Mouse (Mus musculus): Measurements from ENCODE around the gene Pde4c.

Pde4c gene

GRCm38 (mm10) chr8:70753151-70753550 is 29.6 kb downstream of the Pde4c start:
- DNase-seq = peak; percentile 60

- DNase-seq = peak; percentile 99
These were observed 30.7 kb downstream of the Pde4c start, which contains the start of gene Rab3a for GRCm38 (mm10) chr8:70754043-70754870. TSS of gene Rab3a (plus strand) at chr8:70754679.

DNA sequence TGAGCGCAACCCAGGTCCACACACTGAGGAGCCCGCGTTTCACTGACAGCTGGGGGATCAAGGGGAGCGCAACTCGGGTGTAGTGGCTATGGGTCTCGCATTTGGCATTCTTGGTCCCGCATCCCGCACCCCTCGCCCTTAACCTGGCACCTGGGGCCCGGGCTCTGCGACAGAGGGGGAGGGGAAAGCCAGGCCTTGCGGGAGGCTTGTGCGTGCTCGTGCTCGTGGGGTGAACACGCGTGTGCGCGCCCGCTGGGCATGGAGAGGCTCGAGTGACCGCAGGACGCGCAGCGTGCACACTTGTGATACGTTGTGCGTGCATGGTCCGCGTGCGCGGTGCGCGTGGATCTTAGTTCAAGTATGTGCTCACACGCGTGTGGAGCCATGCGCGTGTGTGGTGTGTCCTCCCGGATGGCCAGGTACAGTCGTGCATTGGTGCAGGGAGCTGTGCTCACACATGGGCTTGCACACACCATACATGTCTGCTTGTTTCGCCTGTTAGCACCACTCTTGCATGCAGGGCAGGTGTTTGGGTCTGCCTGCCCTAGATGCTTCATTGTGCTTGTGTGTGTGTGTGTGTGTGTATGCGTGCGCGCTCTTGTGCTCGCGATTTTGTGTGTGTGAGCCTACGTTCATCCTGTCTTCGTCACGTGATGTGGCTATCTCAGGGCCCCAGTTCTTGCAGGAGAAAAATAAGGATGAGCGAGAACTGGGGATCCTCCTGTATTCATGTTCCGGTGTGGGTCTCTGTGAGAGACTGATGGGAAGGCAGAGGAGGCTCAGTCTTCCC is 31.5 kb downstream of the Pde4c start:
- peak; percentile 69 for DNase-seq

DNA sequence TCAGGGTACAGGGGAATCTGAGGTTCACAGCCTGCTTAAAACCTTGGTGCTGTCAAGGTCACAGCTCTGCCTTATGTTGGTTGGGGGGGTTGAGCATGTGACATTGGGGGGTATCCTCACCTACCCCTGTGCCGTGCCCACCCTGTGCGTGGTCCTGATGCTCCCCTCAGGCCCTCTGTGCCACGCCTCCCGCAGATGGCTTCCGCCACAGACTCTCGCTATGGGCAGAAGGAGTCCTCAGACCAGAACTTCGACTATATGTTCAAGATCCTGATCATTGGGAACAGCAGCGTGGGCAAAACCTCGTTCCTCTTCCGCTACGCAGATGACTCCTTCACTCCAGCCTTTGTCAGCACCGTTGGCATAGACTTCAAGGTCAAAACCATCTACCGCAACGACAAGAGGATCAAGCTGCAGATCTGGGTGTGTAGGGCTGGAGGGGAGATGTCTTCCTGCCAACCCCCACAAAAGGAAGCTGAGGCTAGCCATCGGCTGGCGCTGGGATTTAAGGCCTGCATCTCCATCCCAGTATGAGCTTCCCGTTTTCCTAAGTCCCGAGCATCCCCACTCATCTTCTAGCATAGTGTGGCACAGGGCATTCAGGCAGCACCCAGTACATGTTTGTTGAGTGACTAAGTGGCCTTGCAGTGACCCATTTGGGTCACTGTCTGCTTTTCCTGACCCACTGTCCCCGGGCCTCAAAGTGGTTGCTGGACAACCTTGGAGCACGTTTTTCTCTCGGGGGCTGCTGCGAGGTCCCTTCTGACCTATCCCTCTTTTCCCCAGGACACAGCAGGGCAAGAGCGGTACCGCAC is 32.3 kb downstream of the Pde4c start:
- no peak for DNase-seq

- no peak for DNase-seq
These were observed 33.0 kb downstream of the Pde4c start for GRCm38 (mm10) chr8:70756476-70757040.

GRCm38 (mm10) chr8:70757523-70758307 is 34.2 kb downstream of the Pde4c start:
- peak; percentile 51 for DNase-seq

- DNase-seq = no peak
These were observed 34.7 kb downstream of the Pde4c start for GRCm38 (mm10) chr8:70758308-70758615.

GRCm38 (mm10) chr8:70758616-70759561 is 35.4 kb downstream of the Pde4c start:
- no peak for DNase-seq

DNA sequence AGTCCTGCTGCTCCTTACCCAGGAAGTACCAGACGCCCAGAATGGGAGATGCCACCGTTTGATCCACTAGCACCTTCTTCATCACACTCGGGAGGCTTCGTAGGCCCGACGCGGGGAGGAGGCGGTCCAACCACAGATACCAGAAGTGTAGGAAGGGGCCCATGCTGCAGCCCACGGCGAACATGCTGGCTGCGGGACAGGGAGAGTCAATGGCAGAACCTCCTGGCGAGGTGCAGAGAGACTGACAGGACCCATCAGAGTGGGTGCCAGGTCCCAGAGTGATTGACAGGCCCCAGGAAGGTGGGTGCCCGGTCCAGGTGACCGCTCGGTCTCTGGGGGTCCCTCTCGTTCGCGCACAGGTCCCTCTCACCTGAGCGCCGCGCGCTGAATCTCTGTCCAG is 36.8 kb downstream of the Pde4c start:
- DNase-seq = no peak

DNA sequence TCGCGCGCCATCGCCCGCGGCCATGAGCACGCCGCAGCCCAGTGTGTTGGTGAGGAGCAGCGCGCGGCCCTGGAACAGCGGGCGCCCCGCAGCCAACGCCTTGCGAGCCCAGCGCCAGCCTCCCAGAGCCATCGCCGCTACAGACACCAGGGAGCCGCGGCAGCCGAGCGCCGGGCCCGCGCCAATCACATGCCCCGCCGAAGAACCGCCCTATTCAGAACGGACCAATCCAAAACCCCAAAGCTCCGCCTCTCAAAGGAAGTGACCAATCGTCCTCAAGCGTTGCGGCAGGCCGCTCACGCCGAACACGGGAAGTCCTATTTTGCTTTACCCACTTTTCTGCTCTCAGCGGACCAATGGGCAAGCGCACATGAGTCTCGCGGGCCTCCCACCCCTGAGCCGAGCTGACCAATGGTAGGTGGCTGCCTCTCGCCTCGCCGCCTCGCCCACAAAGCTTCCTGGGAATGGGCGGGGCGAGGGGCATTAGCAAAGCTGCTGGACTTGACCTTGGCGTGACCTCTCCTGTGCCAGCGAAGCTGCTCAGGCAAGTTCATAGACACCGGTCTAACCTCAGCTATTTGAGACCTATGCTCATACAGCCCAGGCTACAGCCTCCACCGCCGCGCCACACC is 37.4 kb downstream of the Pde4c start, which contains the start of gene Mpv17l2:
TSS of gene Mpv17l2 (minus strand) at position 172 of the 632 bp plus-strand sequence.
- DNase-seq = peak; percentile 98

GRCm38 (mm10) chr8:70762118-70762517 is 38.6 kb downstream of the Pde4c start:
- no peak for DNase-seq

GRCm38 (mm10) chr8:70763354-70763753 is 39.8 kb downstream of the Pde4c start:
- DNase-seq = peak; percentile 59

GRCm38 (mm10) chr8:70764026-70764425 is 40.5 kb downstream of the Pde4c start:
- DNase-seq = no peak

- no peak for DNase-seq
These were observed 41.2 kb downstream of the Pde4c start for GRCm38 (mm10) chr8:70764676-70765075.

DNA sequence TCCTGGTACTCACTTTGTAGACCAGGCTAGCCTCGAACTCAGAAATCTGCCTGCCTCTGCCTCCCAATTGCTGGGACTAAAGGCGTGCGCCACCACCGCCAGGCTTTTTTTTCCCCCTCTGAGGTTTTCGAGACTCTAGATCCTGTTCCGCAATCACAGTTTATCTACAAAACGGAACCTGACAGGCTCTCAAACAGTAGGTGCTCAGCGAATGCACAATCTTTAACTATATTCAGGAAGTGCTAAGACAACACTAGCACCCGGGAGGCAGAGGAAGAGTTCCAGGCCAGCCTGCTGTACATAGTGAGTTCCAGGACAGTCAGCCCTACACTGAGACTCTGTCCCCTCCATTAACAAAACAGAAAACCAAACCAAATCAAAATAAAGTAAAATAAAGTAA is 41.8 kb downstream of the Pde4c start:
- no peak for DNase-seq

- DNase-seq = peak; percentile 61
These were observed 42.5 kb downstream of the Pde4c start for GRCm38 (mm10) chr8:70765838-70766570.

GRCm38 (mm10) chr8:70766571-70767440 is 43.3 kb downstream of the Pde4c start:
- DNase-seq = peak; percentile 84

DNA sequence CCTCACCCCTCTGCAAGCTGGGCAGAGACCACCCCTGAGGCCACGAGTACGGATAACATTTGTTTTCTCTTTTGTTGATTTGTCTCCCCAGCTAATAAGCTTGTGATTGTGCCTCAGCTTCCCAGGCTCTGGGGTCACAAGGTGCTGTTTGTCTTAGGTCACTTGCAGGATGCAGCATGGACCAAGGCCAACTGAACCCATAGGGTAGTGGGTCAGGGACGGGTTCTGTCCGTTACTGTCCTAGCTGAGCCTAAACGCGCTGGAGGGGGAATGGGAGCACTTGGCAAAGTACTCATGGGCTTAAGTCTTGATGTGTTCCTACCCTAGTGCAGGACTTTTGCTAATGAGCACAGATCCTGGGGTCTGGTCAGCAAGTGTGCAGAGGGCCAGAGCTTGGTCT is 44.0 kb downstream of the Pde4c start:
- no peak for DNase-seq

All from embryo, embryonic 11 days (tissue).